In the genomic region with DNA sequence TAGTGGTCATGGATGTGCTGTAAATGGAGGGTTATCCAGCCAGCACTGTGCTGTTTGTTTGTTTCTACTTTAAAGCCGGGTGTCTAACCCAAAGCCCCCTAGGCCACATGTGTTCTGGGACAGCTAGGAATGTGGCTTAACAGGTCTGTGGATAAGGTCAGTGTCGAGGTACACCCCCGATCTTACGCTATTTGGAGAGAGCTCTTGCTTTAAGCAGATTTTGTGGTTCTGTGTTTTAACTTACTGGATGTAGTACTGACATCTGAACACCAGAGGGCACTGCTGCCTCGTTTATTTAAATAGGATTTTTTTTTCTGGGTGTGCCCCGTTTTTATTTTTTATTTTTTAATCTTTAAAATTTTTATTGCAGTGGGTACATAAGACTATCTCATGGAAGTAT, we compare ENCODE assay signal across 9 mouse cellular contexts. TPM values are rescaled to one million over a fixed set of nuclear protein-coding genes. Genes with fewer than 3 reads are reported as not detected.
DNase-seq lines count a peak whose midpoint lies in the region; ATAC-seq and TF ChIP-seq lines count a peak whose summit lies in the region.
"Had no signal": no experiment of that assay in that cellular context is flagged by ENCODE, and none has a peak within 500 bp of the region (broad histone marks: within the 10 kb centered on the region; RNA-seq: fewer than 3 reads in every experiment).

No protein-coding gene starts in this region.

- TF ChIP-seq POLR2A in myocyte (IDR thresholded peaks at IDR 0.05; ENCODE audit: insufficient read length, low read depth): no peak

- no peaks in the 10 kb centered on the region for H3K9me3 ChIP-seq in kidney, embryonic 15.5 days (replicated peaks)
- H3K9me3 ChIP-seq in kidney, embryonic 16.5 days (ENCODE audit: low read length): no peaks in the 10 kb centered on the region
- no peaks in the 10 kb centered on the region for H3K9me3 ChIP-seq in E14TG2a.4 (ENCODE audit: low read length)
- H3K9me3 ChIP-seq in hindbrain, embryonic 16.5 days (ENCODE audit: control insufficient read depth, low read length): no peaks in the 10 kb centered on the region
- H3K9me3 ChIP-seq: lung, embryonic 15.5 days had no signal

- no peaks in the 10 kb centered on the region for H3K4me1 ChIP-seq in kidney, embryonic 15.5 days
- H3K4me1 ChIP-seq in kidney, embryonic 16.5 days (ENCODE audit: insufficient read depth, low read length): no peaks in the 10 kb centered on the region
- H3K4me1 ChIP-seq in E14TG2a.4 (replicated peaks; ENCODE audit: low read depth, low read length): no peaks in the 10 kb centered on the region
- H3K4me1 ChIP-seq in hindbrain, embryonic 16.5 days (ENCODE audit: control insufficient read depth, insufficient read depth, low read depth, low read length): no peaks in the 10 kb centered on the region
- H3K4me1 ChIP-seq: lung, embryonic 15.5 days had no signal

- peak; percentile 63 for TF ChIP-seq CTCF in E14TG2a.4 (conservative IDR thresholded peaks at IDR 0.05; ENCODE audit: low read length)

- no peaks in the 10 kb centered on the region for H3K79me2 ChIP-seq in myocyte (ENCODE audit: control insufficient read depth, insufficient read depth)

- no peak for ATAC-seq in kidney, embryonic 15.5 days (replicated peaks; ENCODE audit: low FRiP score)
- ATAC-seq in kidney, embryonic 16.5 days (ENCODE audit: low FRiP score, low TSS enrichment): no peak
- peak; percentile 42; the same call in 1 of the 2 replicates for ATAC-seq in hindbrain, embryonic 16.5 days
- ATAC-seq in granulocyte monocyte progenitor cell, adult 5-6 weeks (replicated peaks; ENCODE audit: poor library complexity, severe bottlenecking): no peak

- no peak overlapping the region for H3ac ChIP-seq in myocyte (ENCODE audit: control insufficient read depth, insufficient read length)

- H3K4me2 ChIP-seq in kidney, embryonic 15.5 days: 0 out of 2 replicates have a peak overlapping the region, but pooled peaks have one; percentile 20
- no peak overlapping the region for H3K4me2 ChIP-seq in kidney, embryonic 16.5 days (replicated peaks; ENCODE audit: low read depth, low read length)
- H3K4me2 ChIP-seq in hindbrain, embryonic 16.5 days (ENCODE audit: low read length): peak overlapping the region; percentile 14; the same call in 1 of the 2 replicates
- H3K4me2 ChIP-seq in myocyte (ENCODE audit: low read depth): peak overlapping the region; percentile 66
- H3K4me2 ChIP-seq: lung, embryonic 15.5 days had no signal

- no peak overlapping the region for H3K27ac ChIP-seq in kidney, embryonic 15.5 days
- H3K27ac ChIP-seq in kidney, embryonic 16.5 days (ENCODE audit: low read length): no peak overlapping the region
- H3K27ac ChIP-seq in hindbrain, embryonic 16.5 days (ENCODE audit: low read depth, low read length): no peak overlapping the region
- H3K27ac ChIP-seq: lung, embryonic 15.5 days had no signal

- H3K36me3 ChIP-seq in kidney, embryonic 15.5 days: no peaks in the 10 kb centered on the region
- H3K36me3 ChIP-seq in kidney, embryonic 16.5 days (ENCODE audit: insufficient read depth, low read length): no peaks in the 10 kb centered on the region
- H3K36me3 ChIP-seq in E14TG2a.4 (ENCODE audit: insufficient read depth, low read length) (no peaks in the 10 kb centered on the region), myocyte (ENCODE audit: control insufficient read depth, insufficient read depth) (no peaks in the 10 kb centered on the region)
- no peaks in the 10 kb centered on the region for H3K36me3 ChIP-seq in hindbrain, embryonic 16.5 days (ENCODE audit: control insufficient read depth, insufficient read depth, low read length)
- H3K36me3 ChIP-seq: lung, embryonic 15.5 days had no signal

- WGBS in kidney, embryonic 15.5 days: 18% methylated on average over 6 of the region's 6 CpGs
- WGBS in kidney, embryonic 16.5 days: 20% methylated on average over 6 of the region's 6 CpGs
- 27% methylated on average over 6 of the region's 6 CpGs for WGBS in hindbrain, embryonic 16.5 days

- DNase-seq in cerebellum, postnatal 10 days: peak; percentile 56 to 71
- DNase-seq in cerebellum, postnatal 4 days (ENCODE audit: low spot score in 2 of 2): no peak

- no peak overlapping the region for H3K4me3 ChIP-seq in kidney, embryonic 15.5 days (replicated peaks)
- H3K4me3 ChIP-seq in kidney, embryonic 16.5 days (ENCODE audit: low read length): no peak overlapping the region
- H3K4me3 ChIP-seq in E14TG2a.4 (replicated peaks; ENCODE audit: low read length): no peak overlapping the region
- H3K4me3 ChIP-seq in hindbrain, embryonic 16.5 days (ENCODE audit: low read length): no peak overlapping the region
- H3K4me3 ChIP-seq in myocyte: no peak overlapping the region
- H3K4me3 ChIP-seq: lung, embryonic 15.5 days had no signal

- no peaks in the 10 kb centered on the region for H3K27me3 ChIP-seq in kidney, embryonic 15.5 days
- H3K27me3 ChIP-seq in kidney, embryonic 16.5 days (ENCODE audit: insufficient read depth, low read length): no peaks in the 10 kb centered on the region
- H3K27me3 ChIP-seq in E14TG2a.4 (ENCODE audit: insufficient read depth, low read length): peaks cover 16% of the 10 kb centered on the region
- H3K27me3 ChIP-seq in hindbrain, embryonic 16.5 days (replicated peaks; ENCODE audit: control insufficient read depth, insufficient read depth, low read length): no peaks in the 10 kb centered on the region
- no peaks in the 10 kb centered on the region for H3K27me3 ChIP-seq in myocyte (ENCODE audit: control insufficient read depth, insufficient read depth, insufficient read length)
- H3K27me3 ChIP-seq: lung, embryonic 15.5 days had no signal

- H3K9ac ChIP-seq in kidney, embryonic 15.5 days: no peak overlapping the region
- H3K9ac ChIP-seq in kidney, embryonic 16.5 days (replicated peaks; ENCODE audit: low read length): no peak overlapping the region
- no peak overlapping the region for H3K9ac ChIP-seq in hindbrain, embryonic 16.5 days (ENCODE audit: low read depth, low read length)
- H3K9ac ChIP-seq: lung, embryonic 15.5 days had no signal

TF ChIP-seq in myocyte, 11 proteins besides CTCF, POLR2A, EP300 and RAD21:
- TF ChIP-seq TCF3 (IDR thresholded peaks at IDR 0.05; ENCODE audit: insufficient read length, low read depth): no peak
- TF ChIP-seq MYOD1 (IDR thresholded peaks at IDR 0.05; ENCODE audit: control insufficient read depth in 1 of 3, insufficient read length in 2 of 3, low read depth in 2 of 3): no peak
- no peak for TF ChIP-seq MYOG (IDR thresholded peaks at IDR 0.05; ENCODE audit: control insufficient read depth in 1 of 3, insufficient read depth in 1 of 3, insufficient read length in 2 of 3, low read depth in 2 of 3)
- TF ChIP-seq SRF (IDR thresholded peaks at IDR 0.05; ENCODE audit: control insufficient read depth, insufficient read length, low read depth): no peak
- no peak for TF ChIP-seq POLR2AphosphoS2 (IDR thresholded peaks at IDR 0.05; ENCODE audit: insufficient read length, low read depth)
- no peak for TF ChIP-seq E2F4 (IDR thresholded peaks at IDR 0.05; ENCODE audit: insufficient read depth)
- TF ChIP-seq MAX (IDR thresholded peaks at IDR 0.05; ENCODE audit: low read depth): no peak

RNA-seq across cellular contexts. Expression of a gene that starts 21.2 kb away (rescaled TPM):
- polyA plus RNA-seq in kidney, embryonic 15.5 days (2015; fragmentation: Nextera tagmentation; extraction: Ambion mirVana): 8.7 and 9.7 TPM in 2 replicates
- 8.6 and 10.4 TPM in 2 replicates for polyA plus RNA-seq in kidney, embryonic 16.5 days (2015; fragmentation: Nextera tagmentation; extraction: Ambion mirVana)
- polyA plus RNA-seq in hindbrain, embryonic 16.5 days (2015; fragmentation: Nextera tagmentation; extraction: Ambion mirVana): 2.4 and 3.5 TPM in 2 replicates
- 13.7 TPM for polyA plus RNA-seq in myocyte (2012; fragmentation: generic; extraction: Trizol)
- 34.1 and 36.1 TPM in 2 replicates for total RNA-seq in granulocyte monocyte progenitor cell, adult 5-6 weeks (2014; fragmentation: Nextera tagmentation)
- 12.2 and 17.3 TPM in 2 replicates for total RNA-seq in granulocyte monocyte progenitor cell, adult 5-6 weeks (2017)

RNA-seq across cellular contexts. Expression of a gene that starts 29.4 kb away (rescaled TPM):
- 1.3 and 1.4 TPM in 2 replicates for polyA plus RNA-seq in kidney, embryonic 15.5 days (2015; fragmentation: Nextera tagmentation; extraction: Ambion mirVana)
- polyA plus RNA-seq in kidney, embryonic 16.5 days (2015; fragmentation: Nextera tagmentation; extraction: Ambion mirVana): 0.36 and 0.72 TPM in 2 replicates
- polyA plus RNA-seq in hindbrain, embryonic 16.5 days (2015; fragmentation: Nextera tagmentation; extraction: Ambion mirVana): 0.20 and 0.87 TPM in 2 replicates
- polyA plus RNA-seq in myocyte (2012; fragmentation: generic; extraction: Trizol): 391 TPM
- not detected in 2 replicates for total RNA-seq in granulocyte monocyte progenitor cell, adult 5-6 weeks (2014; fragmentation: Nextera tagmentation)
- not detected in 2 replicates for total RNA-seq in granulocyte monocyte progenitor cell, adult 5-6 weeks (2017)

Comparison
In these comparisons a context has a peak if more than half of its experiments do, and no peak if none do; other contexts are left out.
1. DNase-seq: peak in cerebellum, postnatal 10 days (2 of 2); none in cerebellum, postnatal 4 days (0 of 2).
2. RNA of a gene that starts 29.4 kb away (polyA plus RNA-seq): 391 TPM in myocyte (single experiment); 1.3 to 1.4 TPM in kidney, embryonic 15.5 days, 0.36 to 0.72 TPM in kidney, embryonic 16.5 days and 0.20 to 0.87 TPM in hindbrain, embryonic 16.5 days; every median in the first group is over 100 times any median in the second.